Mouse (Mus musculus) lung, postnatal 0 days (tissue): ENCODE data around the gene Pmvk. TPM values are rescaled to one million over a fixed set of nuclear protein-coding genes. Genes with fewer than 3 reads are reported as not detected.

Source experiments
- ATAC-seq: fragments of 200-750 bp; cut with Nextera tagmentation; 2 replicates; pipeline ENCODE4 v1.8.0; 2017; ENCODE audit warnings: moderate library complexity
- DNase-seq: peaks from one replicate; pipeline ENCODE4 v3.0.0-alpha.2; 2016; ENCODE audit warnings: low spot score
- H3K27ac ChIP-seq: fragments of 300-500 bp; sonication (generic); 2 replicates; pipeline ENCODE4 v1.5.1; 2014; ENCODE audit warnings: antibody characterized with exemption, mild to moderate bottlenecking, low read length, mixed read lengths
- H3K27me3 ChIP-seq: fragments of 300-500 bp; sonication (generic); replicated peaks from 2 replicates; pipeline ENCODE4 v1.6.1; 2014; ENCODE audit warnings: low read length, mixed read lengths; ENCODE audit not compliant: insufficient read depth
- H3K36me3 ChIP-seq: fragments of 300-500 bp; sonication (generic); 2 replicates; pipeline ENCODE4 v1.6.1; 2014; ENCODE audit warnings: low read length, mixed read lengths; ENCODE audit not compliant: insufficient read depth
- H3K4me1 ChIP-seq: fragments of 300-500 bp; sonication (generic); 2 replicates; pipeline ENCODE4 v1.6.1; 2014; ENCODE audit warnings: antibody characterized with exemption, low read depth, low read length, mixed read lengths; ENCODE audit not compliant: insufficient read depth
- H3K4me2 ChIP-seq: fragments of 300-500 bp; sonication (generic); replicated peaks from 2 replicates; pipeline ENCODE4 v1.6.1; 2014; ENCODE audit warnings: low read depth, mild to moderate bottlenecking, low read length, moderate library complexity, mixed read lengths
- H3K4me3 ChIP-seq: fragments of 300-500 bp; sonication (generic); 2 replicates; pipeline ENCODE4 v1.5.1; 2014; ENCODE audit warnings: low read depth, low read length
- H3K9ac ChIP-seq: fragments of 300-500 bp; sonication (generic); replicated peaks from 2 replicates; pipeline ENCODE4 v1.6.1; 2014; ENCODE audit warnings: low read depth, mild to moderate bottlenecking
- H3K9me3 ChIP-seq: fragments of 300-500 bp; sonication (generic); 2 replicates; pipeline ENCODE4 v1.6.1; 2016; ENCODE audit warnings: low read length, mixed read lengths
- CTCF ChIP-seq: IDR thresholded peaks from 2 replicates; pipeline ENCODE4 v1.5.1; 2016; ENCODE audit warnings: antibody characterized with exemption, mild to moderate bottlenecking
- EP300 ChIP-seq: IDR thresholded peaks from 2 replicates; pipeline ENCODE4 v1.6.1; 2016; ENCODE audit warnings: antibody characterized with exemption, mild to moderate bottlenecking, control low read depth
- WGBS: fragments of 180-500 bp; shearing (Covaris S2); extraction: QIAGEN DNeasy Blood & Tissue Kit; methylation state at CpG from one replicate; pipeline ENCODE4 v1.1.7; 2014; 5-methylcytosine and 5-hydroxymethylcytosine counted together
- polyA plus RNA-seq: library from polyadenylated mRNA; unstranded; fragments of >200 nt; fragmentation: Nextera tagmentation; extraction: Ambion mirVana; gene quantifications from 2 replicates; pipeline ENCODE4 v1.2.1, GENCODE M21; 2015

Gene Pmvk
- polyA plus RNA-seq, 1 experiment from 2014 or later, result 96.6 TPM

GRCm38 (mm10) chr3:89434532-89434931, 19.8 kb upstream of the Pmvk start:
- no peak for ATAC-seq
- DNase-seq, result no peak
- H3K4me2 ChIP-seq, result no peak overlapping the region
- TF ChIP-seq EP300 (no peak), CTCF (no peak)
- WGBS, result 71% methylated on average over 11 of the region's 11 CpGs
- H3K4me3 ChIP-seq, result no peak overlapping the region
- H3K4me1 ChIP-seq, result peaks cover 17% of the 10 kb centered on the region
- peaks cover 14% of the 10 kb centered on the region; the same call in 1 of the 2 replicates for H3K36me3 ChIP-seq
- H3K9ac ChIP-seq, result no peak overlapping the region
- H3K27ac ChIP-seq, result no peak overlapping the region
- H3K9me3 ChIP-seq, result no peaks in the 10 kb centered on the region
- no peaks in the 10 kb centered on the region for H3K27me3 ChIP-seq

GRCm38 (mm10) chr3:89435041-89435440, 19.3 kb upstream of the Pmvk start:
- Histone ChIP-seq H3K4me2 (no peak overlapping the region), H3K9ac (no peak overlapping the region), H3K36me3 (peaks cover 14% of the 10 kb centered on the region; the same call in 1 of the 2 replicates), H3K27me3 (no peaks in the 10 kb centered on the region), H3K4me3 (no peak overlapping the region), H3K4me1 (peaks cover 17% of the 10 kb centered on the region), H3K27ac (no peak overlapping the region), H3K9me3 (no peaks in the 10 kb centered on the region)
- TF ChIP-seq EP300, result no peak
- TF ChIP-seq CTCF, result no peak
- DNase-seq (no peak), ATAC-seq (no peak)
- WGBS, result 76% methylated on average over 7 of the region's 7 CpGs

GRCm38 (mm10) chr3:89436176-89437113, 17.9 kb upstream of the Pmvk start, which contains the start of gene Pbxip1:
Gene Pbxip1 (plus strand): TSS chr3:89436706.
- Histone ChIP-seq H3K27ac (peak within 1 kb of the TSS; percentile 84), H3K4me1 (peaks cover 10% of the 10 kb centered on the region), H3K4me3 (peak within 1 kb of the TSS; percentile 44), H3K27me3 (no peaks in the 10 kb centered on the region), H3K9ac (peak within 1 kb of the TSS; percentile 45), H3K36me3 (peaks cover 14% of the 10 kb centered on the region), H3K9me3 (no peaks in the 10 kb centered on the region), H3K4me2 (peak within 1 kb of the TSS; percentile 63)
- WGBS, result 6% methylated on average over 16 of the region's 16 CpGs
- TF ChIP-seq CTCF (no peak), EP300 (no peak)
- peak; percentile 96 for DNase-seq
- peak; percentile 91 for ATAC-seq

GRCm38 (mm10) chr3:89437269-89437668, 17.1 kb upstream of the Pmvk start:
- no peak for TF ChIP-seq CTCF
- TF ChIP-seq EP300, result no peak
- Histone ChIP-seq H3K9ac (peak overlapping the region; percentile 45), H3K4me1 (peaks cover 9% of the 10 kb centered on the region; the same call in 1 of the 2 replicates), H3K27ac (peak overlapping the region; percentile 84), H3K4me3 (peak overlapping the region; percentile 44), H3K4me2 (peak overlapping the region; percentile 63), H3K27me3 (no peaks in the 10 kb centered on the region), H3K9me3 (no peaks in the 10 kb centered on the region), H3K36me3 (peaks cover 14% of the 10 kb centered on the region)
- WGBS, result 29% methylated on average over 5 of the region's 5 CpGs
- DNase-seq (peak; percentile 71), ATAC-seq (peak; percentile 69)

- no peak overlapping the region for H3K4me2 ChIP-seq
- no peak for DNase-seq
- H3K27ac ChIP-seq, result no peak overlapping the region
- no peak overlapping the region for H3K4me3 ChIP-seq
- H3K36me3 ChIP-seq, result peaks cover 8% of the 10 kb centered on the region; the same call in 1 of the 2 replicates
- ATAC-seq, result no peak
- H3K4me1 ChIP-seq, result peaks cover 9% of the 10 kb centered on the region; the same call in 1 of the 2 replicates
- 89% methylated on average over 2 of the region's 2 CpGs for WGBS
- no peak overlapping the region for H3K9ac ChIP-seq
- TF ChIP-seq EP300, result no peak
- no peak for TF ChIP-seq CTCF
- H3K9me3 ChIP-seq, result no peaks in the 10 kb centered on the region
- H3K27me3 ChIP-seq, result no peaks in the 10 kb centered on the region
Measured at GRCm38 (mm10) chr3:89440691-89441090, 13.7 kb upstream of the Pmvk start.

- Histone ChIP-seq H3K4me3 (no peak overlapping the region), H3K27me3 (no peaks in the 10 kb centered on the region), H3K27ac (no peak overlapping the region), H3K4me1 (no peaks in the 10 kb centered on the region), H3K9me3 (no peaks in the 10 kb centered on the region), H3K36me3 (peaks cover 8% of the 10 kb centered on the region; the same call in 1 of the 2 replicates), H3K9ac (no peak overlapping the region), H3K4me2 (no peak overlapping the region)
- TF ChIP-seq EP300 (no peak), CTCF (no peak)
- 43% methylated on average over 13 of the region's 13 CpGs for WGBS
- peak; percentile 83 for DNase-seq
- ATAC-seq, result peak; percentile 60
Measured at GRCm38 (mm10) chr3:89448720-89449537, 5.4 kb upstream of the Pmvk start.
